In the genomic region with DNA sequence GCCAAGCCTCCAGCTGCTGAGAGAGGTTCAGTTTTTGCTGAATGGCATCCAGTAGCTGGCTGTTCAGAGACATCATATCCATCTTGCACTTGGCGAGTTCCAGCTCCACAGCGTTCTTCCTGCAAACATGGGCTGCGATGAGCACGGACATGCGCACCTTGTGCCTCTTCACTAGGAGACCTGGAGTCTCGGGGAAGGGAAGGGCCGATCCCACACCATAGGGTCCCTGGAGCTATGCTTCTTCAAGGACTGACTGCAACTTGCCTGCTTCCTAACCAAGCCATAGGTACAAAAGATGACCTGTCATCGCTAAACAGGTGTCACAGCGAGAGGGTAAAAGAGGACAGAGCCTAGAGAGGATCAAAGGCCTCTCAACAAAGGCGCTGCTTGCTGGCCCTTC, we compare ENCODE assay signal across 8 mouse cellular contexts. TPM values are rescaled to one million over a fixed set of nuclear protein-coding genes. Genes with fewer than 3 reads are reported as not detected.
A peak's percentile ranks its signal among the peaks of the same experiment; 100 is the strongest.
DNase-seq lines count a peak whose midpoint lies in the region; ATAC-seq and TF ChIP-seq lines count a peak whose summit lies in the region.

No protein-coding gene starts in this region.

- H3K4me3 ChIP-seq in heart, embryonic 12.5 days, result no peak overlapping the region
- H3K4me3 ChIP-seq in neural tube, embryonic 12.5 days, result no peak overlapping the region
- no peak overlapping the region; a peak in 1 of 4 replicates for H3K4me3 ChIP-seq in liver, embryonic 14.5 days (ENCODE audit: insufficient read depth in 1 of 2, low read depth in 2 of 2, low read length in 2 of 2)

- no peak for DNase-seq in heart, adult 18-20 months
- DNase-seq in neural tube, embryonic 10.5 days (ENCODE audit: extremely low spot score, low spot score), result no peak
- DNase-seq in liver, embryonic 14.5 days (ENCODE audit: low read depth in 3 of 3, low spot score in 3 of 3), result no peak
- DNase-seq in ovary, adult 18-20 months (ENCODE audit: low spot score), result no peak
- no peak for DNase-seq in adrenal gland, postnatal 10 days
- DNase-seq in urinary bladder, adult 18-20 months (ENCODE audit: low spot score in 2 of 2), result no peak

- no peak for ATAC-seq in heart, embryonic 12.5 days (ENCODE audit: insufficient number of reproducible peaks, low FRiP score)
- ATAC-seq in neural tube, embryonic 12.5 days (ENCODE audit: low FRiP score, low read depth), result no peak
- no peak for ATAC-seq in liver, embryonic 14.5 days (ENCODE audit: insufficient read depth)

- peaks cover 9% of the 10 kb centered on the region for H3K4me1 ChIP-seq in heart, embryonic 12.5 days (replicated peaks)
- H3K4me1 ChIP-seq in neural tube, embryonic 12.5 days, result peaks cover 11% of the 10 kb centered on the region
- H3K4me1 ChIP-seq in liver, embryonic 14.5 days (replicated peaks; ENCODE audit: control insufficient read depth in 2 of 2, insufficient read depth in 2 of 2, low read length in 1 of 2), result peaks cover 6 to 8% of the 10 kb centered on the region in 2 experiments

- no peak overlapping the region for H3K27ac ChIP-seq in heart, embryonic 12.5 days (ENCODE audit: poor library complexity, severe bottlenecking)
- no peak overlapping the region for H3K27ac ChIP-seq in neural tube, embryonic 12.5 days
- no peak overlapping the region for H3K27ac ChIP-seq in liver, embryonic 14.5 days

- WGBS in heart, embryonic 12.5 days, result 85% methylated on average over 10 of the region's 10 CpGs
- 87% methylated on average over 10 of the region's 10 CpGs for WGBS in neural tube, embryonic 12.5 days
- 87% methylated on average over 10 of the region's 10 CpGs for WGBS in liver, embryonic 14.5 days (ENCODE audit: insufficient replicate concordance)

- H3K9ac ChIP-seq in heart, embryonic 12.5 days, result peak overlapping the region; percentile 69; the same call in 1 of the 2 replicates
- no peak overlapping the region for H3K9ac ChIP-seq in neural tube, embryonic 12.5 days
- no peak overlapping the region for H3K9ac ChIP-seq in liver, embryonic 14.5 days (replicated peaks)

- no peak for TF ChIP-seq CTCF in liver, embryonic 14.5 days (IDR thresholded peaks at IDR 0.05; ENCODE audit: low read depth)

- peak overlapping the region; percentile 77; the same call in 1 of the 2 replicates for H3K4me2 ChIP-seq in heart, embryonic 12.5 days
- H3K4me2 ChIP-seq in neural tube, embryonic 12.5 days (replicated peaks), result peak overlapping the region; percentile 59
- H3K4me2 ChIP-seq in liver, embryonic 14.5 days (ENCODE audit: low read depth), result peak overlapping the region; percentile 76

- TF ChIP-seq EP300 in liver, embryonic 14.5 days (IDR thresholded peaks at IDR 0.05; ENCODE audit: low read depth), result no peak

- H3K9me3 ChIP-seq in heart, embryonic 12.5 days (replicated peaks), result no peaks in the 10 kb centered on the region
- no peaks in the 10 kb centered on the region for H3K9me3 ChIP-seq in neural tube, embryonic 12.5 days
- H3K9me3 ChIP-seq in liver, embryonic 14.5 days (ENCODE audit: control insufficient read depth, low read length), result no peaks in the 10 kb centered on the region

- peaks cover 9% of the 10 kb centered on the region for H3K36me3 ChIP-seq in heart, embryonic 12.5 days
- H3K36me3 ChIP-seq in neural tube, embryonic 12.5 days, result peaks cover 20% of the 10 kb centered on the region
- peaks cover 3% of the 10 kb centered on the region for H3K36me3 ChIP-seq in liver, embryonic 14.5 days (replicated peaks; ENCODE audit: control insufficient read depth, insufficient read depth, low read depth)

- H3K27me3 ChIP-seq in heart, embryonic 12.5 days (replicated peaks), result peaks cover 5% of the 10 kb centered on the region; the same call in 1 of the 2 replicates
- H3K27me3 ChIP-seq in neural tube, embryonic 12.5 days (replicated peaks), result no peaks in the 10 kb centered on the region
- no peaks in the 10 kb centered on the region for H3K27me3 ChIP-seq in liver, embryonic 14.5 days (ENCODE audit: control insufficient read depth, insufficient read depth, low read length)

RNA-seq across cellular contexts. Expression of gene Rab35, which starts 20.1 kb away (rescaled TPM):
- polyA plus RNA-seq in heart, embryonic 12.5 days (2016; fragmentation: Nextera tagmentation; extraction: Ambion mirVana), result 20.1 and 20.9 TPM in 2 replicates
- 10 to 100 TPM; 45.7 to 46.6 TPM for total RNA-seq in heart, adult 18-20 months (2021)
- 18.7 and 18.9 TPM in 2 replicates for polyA plus RNA-seq in neural tube, embryonic 12.5 days (2016; fragmentation: Nextera tagmentation; extraction: Ambion mirVana)
- polyA plus RNA-seq in liver, embryonic 14.5 days (2012; rRNA removed), result 24.5 and 28.2 TPM in 2 replicates
- polyA plus RNA-seq in liver, embryonic 14.5 days (2014; fragmentation: Nextera tagmentation; extraction: Ambion mirVana), result 14.8 and 14.9 TPM in 2 replicates
- total RNA-seq in adrenal gland, postnatal 10 days (2021), result 10 to 100 TPM; 54.0 to 57.2 TPM
